Mouse (Mus musculus) retina, embryonic 14.5 days (tissue): Measurements from ENCODE around the gene Slc25a3.
A peak's percentile ranks its signal among the peaks of the same experiment; 100 is the strongest.

Experiments
- DNase-seq: peaks from one replicate; pipeline ENCODE4 v3.0.0-alpha.2; 2015; ENCODE audit warnings: low spot score

Gene Slc25a3

DNA sequence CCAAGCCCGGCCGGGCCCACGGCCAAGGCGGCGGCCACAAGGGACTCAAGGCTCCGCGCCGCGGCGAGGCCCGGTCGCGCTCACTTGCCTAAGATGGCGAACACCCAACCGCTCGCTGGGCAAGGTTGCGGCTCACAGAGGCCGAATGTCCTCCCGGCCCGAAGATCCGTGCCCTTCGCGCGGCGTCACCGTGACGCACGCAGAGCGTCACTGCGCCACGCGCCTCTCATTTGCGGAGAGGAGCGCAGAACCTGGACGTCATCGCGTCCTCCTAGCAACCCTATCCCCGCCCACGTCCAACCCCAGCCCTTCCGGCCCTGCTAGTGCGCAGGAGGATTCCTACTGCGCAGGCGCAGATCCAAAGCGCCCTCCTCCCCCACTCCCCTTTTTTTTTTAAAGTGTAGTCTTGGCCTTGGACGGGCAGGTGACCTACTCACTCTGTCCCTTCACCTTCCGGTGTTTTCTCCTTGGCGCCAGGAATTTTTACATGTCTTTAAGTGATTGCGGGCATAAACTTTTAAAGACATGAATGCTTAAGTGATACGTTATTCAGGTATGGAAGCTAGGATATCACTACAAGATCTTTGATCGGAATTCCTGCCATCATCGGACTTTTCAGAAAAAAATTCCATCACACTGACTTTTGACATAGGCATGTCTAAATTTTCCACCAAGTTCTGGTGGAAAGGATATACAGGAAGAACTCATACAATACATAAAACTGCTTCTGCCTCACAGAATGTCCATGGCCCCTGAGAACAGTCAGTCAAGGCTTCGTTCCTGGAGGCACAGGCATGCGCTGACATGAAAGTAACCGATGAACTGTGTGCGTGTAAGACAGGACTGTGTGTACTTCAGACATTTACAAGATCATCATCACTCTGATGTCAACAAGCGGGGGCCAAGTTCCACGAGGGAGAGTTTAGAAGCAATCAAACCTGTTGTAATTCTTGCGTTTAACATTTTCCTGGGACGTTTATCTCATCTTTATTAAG lies at the start of gene Slc25a3:
Slc25a3 (minus strand) TSS at position 232 of the 995 bp plus-strand sequence.
- DNase-seq = peak; percentile 99

DNA sequence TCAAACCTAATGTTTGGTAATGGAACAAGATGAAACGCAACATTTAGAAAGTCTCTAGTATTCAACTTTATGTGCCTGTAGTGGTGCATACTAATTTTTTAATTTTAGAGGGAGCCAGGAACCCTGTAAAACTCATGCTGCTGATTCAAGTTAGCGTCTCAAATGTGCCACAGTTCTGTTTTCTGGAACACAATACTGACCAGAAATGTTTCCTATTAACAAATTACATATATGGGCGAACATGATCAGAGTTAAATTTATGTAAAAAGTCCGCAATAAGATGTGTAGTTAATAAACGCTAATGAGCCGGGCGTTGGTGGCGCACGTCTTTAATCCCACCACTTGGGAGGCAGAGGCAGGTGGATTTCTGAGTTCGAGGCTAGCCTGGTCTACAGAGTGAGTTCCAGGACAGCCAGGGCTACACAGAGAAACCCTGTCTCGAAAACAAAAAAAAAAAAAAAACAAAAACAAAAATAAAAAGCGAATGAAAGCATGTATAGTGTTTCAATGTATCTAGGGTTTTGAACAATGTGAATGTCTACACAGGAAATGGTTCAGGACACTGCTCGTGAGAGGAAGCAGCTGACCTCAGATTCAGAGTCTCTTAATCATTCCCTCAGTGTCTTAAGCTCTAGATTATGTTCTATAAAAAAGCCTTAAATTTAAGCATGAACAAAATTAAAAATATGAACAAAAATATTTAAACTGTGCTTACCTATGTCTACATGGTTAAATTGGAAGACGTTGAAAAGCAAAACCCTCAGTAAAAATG lies 48.7 kb upstream of the Slc25a3 start:
- DNase-seq = no peak

DNA sequence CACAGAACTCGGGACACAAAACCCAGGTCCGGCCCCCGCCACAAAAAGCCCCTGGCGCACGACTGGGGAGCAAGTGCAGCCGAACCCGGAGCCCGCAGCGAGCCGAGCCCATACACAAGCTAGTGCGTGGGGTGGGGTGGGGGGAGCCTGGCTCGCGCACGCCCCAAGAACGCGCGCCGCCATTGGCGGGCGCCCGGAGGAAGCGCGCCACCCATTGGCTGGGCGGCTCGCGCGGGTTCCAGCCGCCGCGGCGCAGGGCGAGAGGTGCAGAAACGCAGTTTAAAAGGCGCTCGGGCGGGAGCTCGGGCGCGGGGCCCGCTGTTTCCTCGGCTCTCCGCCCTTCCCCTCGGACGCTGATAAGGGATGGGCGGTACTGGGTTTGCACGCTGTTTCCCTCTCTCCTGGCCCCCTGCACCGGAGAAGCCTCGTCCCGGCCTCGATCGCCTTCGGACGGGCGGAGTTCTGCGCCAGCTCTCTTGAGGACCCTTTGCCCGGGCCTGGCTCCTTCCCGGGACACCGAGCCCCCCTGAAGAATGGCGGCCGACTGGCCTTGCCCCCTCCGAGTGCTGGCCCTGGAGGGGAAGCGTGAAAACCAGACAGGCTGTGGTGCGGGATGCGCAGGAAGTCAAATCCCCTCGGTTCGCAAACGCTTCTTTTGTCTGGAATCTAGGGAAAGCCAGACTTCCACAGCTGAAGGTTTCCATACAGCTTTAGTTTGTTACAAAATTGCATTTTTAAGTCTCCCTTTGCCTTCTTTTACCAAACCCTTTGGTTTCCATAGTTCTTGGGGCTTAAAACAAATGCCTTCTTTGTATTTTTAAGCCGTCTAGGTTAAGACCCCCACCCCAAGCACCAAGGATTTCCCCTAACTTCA lies 47.8 kb upstream of the Slc25a3 start:
- DNase-seq = peak; percentile 95

DNA sequence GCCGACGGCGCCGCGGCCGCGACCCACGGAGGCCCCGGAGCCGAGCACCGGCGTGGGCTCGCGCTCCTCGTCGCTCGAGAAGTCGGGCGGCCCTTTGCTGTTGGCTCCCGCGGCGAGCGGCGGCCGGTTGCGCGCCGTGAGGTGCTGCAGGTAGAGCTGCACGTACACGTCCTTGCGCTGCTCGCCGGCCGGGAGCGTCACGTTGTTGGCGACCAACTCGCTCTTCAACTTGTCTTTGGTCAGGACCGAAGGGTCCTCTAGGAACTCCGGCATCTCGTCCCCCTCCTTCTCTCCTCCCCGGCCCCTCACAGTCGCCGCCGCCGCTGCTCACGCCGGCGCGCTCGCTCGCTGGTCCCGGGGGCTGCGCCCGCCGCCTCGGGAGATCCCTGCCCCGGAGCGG lies 47.2 kb upstream of the Slc25a3 start:
- DNase-seq = no peak

DNA sequence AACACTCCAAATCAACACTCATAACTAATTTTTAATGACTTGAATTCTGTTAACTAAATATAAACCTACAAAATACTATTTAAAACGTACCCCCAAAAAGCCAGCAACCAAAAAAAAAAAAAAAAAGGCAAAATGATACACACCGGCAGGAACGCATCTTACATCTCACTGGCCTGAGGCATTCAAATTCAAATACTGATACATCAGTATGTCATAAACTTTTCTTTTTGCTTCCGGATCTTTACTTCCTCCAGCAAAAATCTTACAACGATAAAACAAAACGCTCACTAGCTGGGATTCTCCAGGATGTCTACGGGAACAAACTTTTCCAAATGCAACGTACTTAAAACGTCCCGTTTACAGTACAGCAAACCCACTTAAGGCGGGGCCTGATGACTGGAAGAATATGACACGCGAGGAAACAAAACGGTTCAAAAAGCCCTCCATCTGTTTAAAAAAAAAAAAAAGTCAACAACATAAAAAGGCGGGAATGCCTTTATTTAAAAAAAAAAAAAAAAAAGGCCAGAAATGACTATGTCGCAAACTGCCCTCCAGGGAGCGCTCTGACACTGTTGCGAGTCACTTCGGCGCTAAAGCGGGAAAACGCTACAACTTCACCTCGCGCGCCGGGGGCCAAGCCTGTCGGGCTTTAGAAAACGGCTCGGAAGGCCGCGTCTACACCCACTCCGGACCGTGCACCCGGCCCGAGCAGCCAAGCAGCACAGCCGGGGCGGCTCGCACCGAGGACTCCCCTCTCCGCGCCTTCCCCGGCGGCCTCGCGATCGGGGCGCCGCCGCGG lies 46.5 kb upstream of the Slc25a3 start:
- peak; percentile 95 for DNase-seq

DNA sequence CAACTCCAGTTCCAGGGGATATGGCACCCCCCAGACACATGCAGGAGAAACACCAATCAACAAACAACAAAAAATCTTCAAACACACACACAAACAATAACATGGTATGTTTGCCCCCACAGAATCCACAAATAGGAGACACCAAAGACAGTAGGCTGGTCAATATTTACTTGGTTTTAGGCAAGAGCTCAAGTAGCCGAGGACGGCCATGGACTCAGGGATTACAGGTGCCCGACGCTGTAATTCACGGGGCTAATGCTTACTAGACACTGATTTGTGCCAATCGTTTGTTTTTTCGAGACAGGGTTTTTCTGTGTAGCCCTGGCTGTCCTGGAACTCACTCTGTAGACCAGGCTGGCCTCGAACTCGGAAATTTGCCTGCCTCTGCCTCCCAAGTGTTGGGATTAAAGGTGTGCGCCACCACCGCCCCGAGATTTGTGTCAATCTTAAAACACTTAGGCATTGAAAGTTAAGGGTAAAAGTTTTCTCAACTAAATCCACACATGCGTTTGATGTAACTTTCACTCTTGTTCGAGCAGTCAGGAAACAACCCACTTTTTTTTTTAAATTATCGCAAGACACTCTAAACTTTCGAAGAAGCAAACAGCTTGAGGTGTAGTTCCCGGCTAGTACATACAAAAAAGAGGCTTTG lies 45.7 kb upstream of the Slc25a3 start:
- no peak for DNase-seq

DNA sequence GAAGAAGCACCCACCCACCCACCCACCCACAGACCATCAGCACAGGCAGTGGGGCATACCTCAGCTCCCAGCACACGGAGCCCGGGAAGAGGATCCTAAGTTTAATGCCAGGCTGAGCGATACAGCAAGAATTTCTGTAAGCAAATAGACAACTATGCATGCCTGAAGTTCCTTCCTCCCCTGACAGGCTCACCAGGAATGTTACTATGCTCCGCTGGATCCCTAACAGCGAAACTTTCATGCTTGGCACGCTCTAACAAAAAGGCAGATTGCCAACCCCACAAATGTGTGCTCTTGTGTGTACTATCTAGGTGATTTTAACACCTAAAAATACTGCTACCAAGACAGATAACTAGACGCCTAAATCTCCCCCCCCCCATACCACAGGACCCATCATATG lies 43.5 kb upstream of the Slc25a3 start:
- no peak for DNase-seq

DNA sequence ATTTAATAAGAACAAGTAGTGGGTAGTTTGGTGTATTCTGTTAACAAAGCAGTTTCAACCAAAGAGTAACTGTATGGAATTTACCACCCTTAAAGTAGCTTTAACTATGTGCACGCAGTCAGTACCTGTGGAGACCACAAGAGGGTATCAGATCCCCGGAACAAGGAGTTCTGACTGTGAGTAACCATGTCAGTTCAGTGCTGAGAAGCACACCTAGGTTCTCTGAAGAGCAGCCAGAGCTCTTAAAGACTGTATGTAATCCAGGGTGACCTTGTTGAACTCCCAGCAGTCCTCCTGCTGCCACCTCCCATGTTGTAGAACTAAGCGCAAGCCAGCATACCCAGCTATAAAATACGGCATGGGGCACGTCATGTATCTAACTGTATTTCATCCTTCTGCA lies 43.0 kb upstream of the Slc25a3 start:
- peak; percentile 76 for DNase-seq

DNA sequence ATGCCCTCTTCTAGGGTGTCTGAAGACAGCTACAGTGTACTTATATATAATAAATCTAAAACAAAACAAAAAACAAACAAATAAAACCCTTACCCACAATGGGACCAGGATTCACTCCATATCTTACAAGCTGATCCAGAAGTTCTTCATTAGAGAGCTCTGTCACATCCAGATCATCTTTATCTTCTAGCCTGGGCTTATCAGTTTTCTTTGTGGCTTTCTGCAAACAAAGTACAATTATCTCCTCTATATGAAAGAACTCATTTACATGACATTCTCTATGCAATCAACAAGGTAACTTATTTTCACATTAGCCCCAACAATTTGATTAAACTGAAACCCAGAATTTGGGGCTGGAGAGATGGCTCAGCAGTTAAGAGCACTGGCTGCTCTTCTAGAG lies 42.0 kb upstream of the Slc25a3 start:
- no peak for DNase-seq

DNA sequence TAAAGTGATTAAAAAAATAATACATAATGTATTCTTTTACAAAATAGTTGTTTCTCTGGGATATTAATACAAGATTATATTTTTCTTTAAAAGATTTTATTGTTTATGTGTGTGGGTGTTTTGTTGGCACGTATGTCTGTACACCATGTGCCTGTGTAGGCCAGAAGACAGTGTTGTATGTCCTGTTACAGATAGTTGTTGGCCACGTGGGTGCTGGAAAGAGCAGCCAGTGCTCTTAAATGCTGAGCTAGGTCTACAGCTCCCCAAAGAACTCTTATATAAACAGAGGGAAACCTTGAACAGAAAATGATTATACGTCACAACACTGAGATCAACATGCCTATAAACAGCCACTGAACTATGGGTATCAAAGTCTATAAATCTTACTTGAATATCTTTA lies 40.6 kb upstream of the Slc25a3 start:
- no peak for DNase-seq

DNA sequence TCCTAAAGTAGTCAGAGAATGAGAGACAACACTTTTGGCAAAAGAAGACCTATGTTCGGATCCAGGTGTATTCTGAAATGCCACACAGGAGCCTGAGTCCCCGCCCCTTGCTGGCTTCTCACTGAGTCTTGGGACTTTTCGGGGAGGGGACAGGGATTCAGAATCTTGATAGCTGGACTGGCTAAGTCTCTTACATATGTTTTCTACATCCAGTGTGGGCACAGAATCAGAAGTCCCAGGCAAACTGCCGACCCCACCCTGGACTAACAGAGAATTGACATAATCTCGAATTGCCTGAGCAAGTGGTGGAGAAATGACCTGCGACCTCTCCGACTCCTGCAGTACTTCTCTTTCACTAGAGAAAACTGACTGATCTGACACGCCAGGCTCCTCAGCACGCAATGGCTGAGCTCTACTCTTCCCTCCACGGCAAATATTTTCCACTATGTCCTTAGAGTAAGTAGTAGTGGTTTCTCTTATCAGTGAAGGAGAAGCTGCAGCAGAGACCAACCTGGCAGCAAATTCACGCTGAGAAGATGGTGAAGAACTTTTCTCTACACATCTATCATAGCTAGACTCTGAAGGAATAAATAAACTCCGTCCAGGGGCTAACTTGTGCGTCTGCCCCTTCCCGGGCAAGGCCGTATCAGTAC lies 38.8 kb upstream of the Slc25a3 start:
- DNase-seq = no peak

DNA sequence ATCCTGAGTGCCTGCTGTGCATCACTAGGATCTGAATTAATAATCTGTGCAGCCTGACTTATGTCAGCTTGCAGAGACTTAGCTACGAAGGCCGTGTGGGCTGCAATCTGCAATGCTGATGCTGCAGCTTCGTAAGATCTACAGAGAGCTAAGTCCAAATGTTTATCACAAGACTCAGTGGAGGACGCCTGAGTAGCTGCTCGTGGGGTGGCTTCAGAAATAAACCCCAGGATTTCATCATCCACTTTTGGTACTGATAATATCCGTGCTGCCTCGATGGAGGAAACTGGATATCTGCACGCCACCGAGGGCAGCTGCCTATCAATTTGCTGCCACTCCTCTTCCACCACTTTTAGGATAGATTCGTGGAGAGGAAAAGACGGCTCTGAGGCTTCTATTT lies 38.2 kb upstream of the Slc25a3 start:
- no peak for DNase-seq

DNA sequence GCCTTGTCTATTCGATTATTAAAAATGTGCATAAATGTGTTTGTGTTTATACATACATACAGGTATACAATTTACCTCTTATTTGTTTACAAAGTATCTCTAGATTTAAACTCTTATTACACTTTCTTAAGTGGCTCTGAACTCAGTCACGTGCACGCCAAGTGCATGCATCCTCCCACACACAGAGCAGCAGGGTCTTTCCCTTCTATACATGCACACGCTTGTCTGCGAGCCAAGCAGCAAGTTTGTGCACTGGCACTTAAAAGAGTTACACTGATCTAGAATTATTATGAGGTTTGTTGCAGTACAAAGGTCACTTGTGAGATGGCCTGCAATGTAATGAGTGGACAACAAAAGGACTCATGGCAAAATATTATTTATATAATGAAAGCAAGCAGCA lies 37.1 kb upstream of the Slc25a3 start:
- DNase-seq = no peak

DNA sequence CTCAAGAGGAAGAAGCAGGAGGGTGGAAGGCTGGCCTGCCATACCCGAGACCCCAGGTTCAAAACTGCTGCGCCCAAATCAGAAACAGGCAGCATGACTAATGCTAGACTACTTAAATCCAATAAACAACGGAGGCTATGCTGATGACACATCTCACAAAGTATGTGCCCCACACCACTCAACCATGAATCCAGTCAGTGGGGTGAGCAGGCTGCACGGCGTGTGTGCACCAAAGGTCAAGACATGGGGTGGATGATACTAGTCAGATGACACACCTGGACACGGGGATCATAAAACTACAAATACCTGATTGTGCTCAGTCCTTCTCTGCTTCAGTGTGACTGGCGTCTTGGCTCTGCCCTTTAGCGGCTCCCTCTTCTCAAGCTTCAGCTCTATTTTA lies 34.6 kb upstream of the Slc25a3 start:
- DNase-seq = no peak

DNA sequence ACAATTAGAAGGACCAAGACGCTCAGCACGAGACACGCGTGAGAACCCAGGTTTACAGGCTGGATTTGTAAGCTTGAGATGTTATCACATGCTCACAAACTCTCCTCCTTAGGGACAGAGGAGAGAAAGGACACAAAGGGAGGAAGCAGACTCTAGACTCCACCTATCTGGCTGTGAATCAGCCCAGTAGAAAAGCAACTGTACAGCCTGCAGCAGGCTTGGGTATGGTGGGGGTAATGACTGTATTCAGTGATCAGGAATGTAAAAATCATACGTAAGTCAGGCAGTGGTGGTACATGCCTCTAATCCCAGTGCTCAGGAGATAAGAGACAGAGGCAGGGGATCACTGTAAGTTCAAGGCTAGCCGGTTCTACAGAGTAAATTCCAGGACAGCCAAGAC lies 32.5 kb upstream of the Slc25a3 start:
- no peak for DNase-seq

DNA sequence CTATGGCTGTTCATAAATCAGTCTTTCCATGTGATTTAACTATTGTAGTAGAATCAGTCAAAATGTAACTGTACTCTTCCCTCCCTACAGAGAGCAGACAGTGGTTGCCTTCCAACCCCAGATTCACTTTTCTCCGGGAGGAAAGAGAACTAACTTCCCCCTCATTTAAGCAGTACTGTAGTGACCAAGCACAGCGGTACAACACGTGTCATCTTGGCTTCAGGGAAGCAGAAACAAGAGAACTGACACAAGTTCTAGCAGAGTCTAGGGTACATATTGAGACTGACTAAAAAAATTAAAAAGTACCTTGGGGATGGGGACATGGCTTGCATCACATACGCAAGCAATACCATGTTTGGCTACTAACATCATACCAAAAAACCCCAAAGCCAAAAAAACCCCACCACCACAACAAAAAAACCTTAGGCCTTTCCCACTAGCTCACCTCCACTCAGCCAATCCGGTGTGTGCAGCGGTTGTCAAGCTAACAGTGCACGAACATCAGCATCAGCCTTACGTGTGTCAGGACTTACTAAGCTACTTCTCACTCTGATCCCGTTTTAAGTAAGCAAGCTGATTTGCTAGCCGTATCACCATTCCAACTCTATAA lies 30.1 kb upstream of the Slc25a3 start:
- no peak for DNase-seq

DNA sequence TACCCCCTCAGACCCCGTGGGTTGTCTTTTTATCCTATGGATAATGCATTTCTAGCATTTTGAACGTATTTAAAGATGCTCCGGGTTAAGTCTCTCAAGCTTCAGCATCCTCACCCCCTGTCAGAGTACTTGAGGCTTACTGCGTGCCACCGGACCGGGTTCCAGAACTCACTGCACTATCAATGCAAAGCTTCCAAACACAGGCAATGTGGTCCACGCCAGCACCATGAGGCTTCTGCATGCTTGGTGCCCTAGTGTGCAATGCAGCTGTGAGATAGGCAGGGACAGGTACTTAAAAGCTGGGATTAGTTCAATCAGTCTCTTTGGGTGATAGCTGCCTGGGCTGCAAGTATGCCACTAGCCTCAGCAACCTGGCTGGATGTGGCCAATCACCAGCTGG lies 21.6 kb upstream of the Slc25a3 start:
- DNase-seq = no peak

DNA sequence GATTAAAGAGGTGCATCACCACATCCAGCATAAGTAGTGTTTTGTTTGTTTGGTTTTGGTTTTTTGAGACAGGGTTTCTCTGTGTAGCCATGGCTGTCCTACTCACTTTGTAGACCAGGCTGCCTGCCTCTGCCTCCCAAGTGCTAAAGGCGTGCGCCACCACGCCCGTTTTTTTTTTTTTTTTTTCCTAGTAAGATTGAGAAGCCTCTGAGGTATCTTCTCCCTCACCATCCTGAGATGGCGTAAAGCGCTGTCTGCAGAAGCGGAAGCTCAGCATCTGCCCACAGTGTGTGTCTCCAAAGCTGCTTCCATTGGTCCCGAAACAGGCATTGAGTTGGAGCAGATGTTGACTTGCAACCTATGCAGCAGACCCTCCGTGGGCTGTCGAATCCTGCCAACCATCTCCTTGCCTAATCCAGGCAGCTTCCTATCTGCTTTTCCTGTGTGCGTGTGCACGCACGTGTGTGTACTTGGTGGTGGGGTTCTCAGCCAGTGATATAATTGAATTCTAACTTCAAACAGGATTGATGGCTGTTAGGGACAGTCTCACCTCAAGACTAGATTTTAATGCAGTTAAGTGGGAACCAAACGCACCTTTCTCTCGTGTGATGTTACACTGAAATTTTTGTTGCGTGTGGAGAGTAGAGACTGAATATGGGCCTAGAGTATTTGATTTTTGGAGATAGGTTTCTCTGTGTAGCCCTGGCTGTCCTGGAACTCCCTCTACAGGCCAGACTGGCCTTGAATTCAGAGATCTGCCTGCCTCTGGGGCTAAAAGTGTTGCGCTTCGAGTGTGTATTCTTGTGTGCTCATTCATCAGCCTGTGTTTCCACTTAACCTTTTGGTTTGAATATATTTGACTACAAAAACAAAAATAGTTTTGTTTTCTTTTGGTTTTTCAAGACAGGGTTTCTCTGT lies 19.7 kb upstream of the Slc25a3 start:
- no peak for DNase-seq
